Mouse (Mus musculus) 3134 (cell line): ENCODE data around the gene Otulin.

ENCODE experiments used
- DNase-seq: peaks from one replicate; pipeline ENCODE4 v3.0.0-alpha.2; 2011; ENCODE audit warnings: low spot score; ENCODE audit not compliant: insufficient read length; ENCODE audit errors: extremely low read depth

Gene Otulin

DNA sequence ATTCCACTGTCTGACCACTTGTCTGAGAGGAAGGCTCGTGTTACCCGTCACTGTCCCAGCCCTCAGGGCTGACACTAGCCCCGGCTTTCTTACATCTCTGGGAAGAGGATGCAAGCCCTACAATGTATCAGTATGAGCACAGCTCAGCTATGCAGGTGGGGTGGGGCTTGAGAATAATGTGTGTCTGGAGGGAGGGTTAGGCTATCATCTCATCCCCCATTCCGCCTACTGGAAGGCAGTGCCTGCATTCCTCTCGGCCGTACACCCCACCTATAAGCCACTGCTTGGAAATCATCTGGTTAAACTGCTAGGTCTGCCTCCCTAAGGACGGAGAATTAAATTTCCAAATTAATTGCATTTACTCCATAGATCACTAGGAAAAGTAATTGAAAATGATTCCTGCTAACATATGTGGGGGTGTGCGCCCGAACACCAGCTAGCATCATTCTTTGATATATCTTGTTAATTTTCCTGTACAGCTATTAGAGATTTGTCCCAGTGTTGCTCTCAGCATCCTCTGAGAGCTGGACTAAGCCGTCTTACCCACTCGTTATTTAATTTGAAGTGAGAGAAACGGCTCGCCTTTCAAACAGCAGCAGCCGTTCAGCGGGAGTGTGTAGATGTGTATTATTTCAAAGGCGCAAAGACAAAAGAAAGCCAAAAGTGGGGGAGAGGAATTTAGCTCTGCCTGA lies 71.9 kb downstream of the Otulin start:
- no peak for DNase-seq

DNA sequence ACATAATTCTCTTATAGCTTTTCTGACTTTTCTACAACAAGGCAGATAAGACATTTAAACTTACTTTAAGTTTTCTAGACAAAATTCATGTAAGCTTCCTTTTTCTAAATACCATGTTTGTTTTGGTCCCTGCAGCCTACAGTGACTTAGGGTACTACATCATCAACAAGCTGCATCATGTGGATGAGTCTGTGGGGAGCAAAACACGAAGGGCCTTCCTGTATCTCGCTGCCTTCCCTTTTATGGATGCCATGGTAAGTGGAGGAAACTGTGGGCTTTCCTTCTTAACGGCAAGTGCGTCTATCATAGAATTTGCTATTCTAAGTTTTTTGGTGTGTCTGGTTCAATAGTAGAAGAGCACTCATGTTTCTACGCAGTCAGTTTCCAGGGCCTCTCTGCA lies 76.9 kb downstream of the Otulin start:
- no peak for DNase-seq

DNA sequence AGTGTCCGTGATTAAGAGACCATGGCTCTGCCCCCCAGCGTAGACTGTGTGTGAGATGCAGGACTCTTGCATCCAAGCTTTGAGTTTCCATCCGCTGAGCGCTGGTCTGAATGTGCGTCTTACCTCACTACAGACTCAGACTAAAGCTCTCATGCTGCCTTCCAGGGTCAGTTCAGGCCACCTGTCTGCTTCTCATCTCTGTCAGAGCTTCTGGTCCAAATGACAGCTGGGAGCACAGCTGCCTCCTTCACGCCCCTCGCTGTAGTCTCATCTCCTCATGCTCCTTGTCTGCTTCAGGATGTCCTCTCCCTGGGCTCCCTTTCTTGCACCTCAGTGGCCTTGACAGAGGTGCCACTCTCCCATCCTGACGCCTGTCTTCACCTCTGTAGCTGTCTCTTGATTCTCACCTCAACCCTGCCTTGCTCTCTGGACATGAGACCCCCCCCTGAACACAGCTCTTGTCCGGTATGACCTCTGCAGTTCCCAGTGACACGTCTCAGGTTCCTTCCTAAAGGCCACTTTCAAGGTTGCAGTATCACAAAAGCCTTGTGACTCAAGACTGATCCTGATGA lies 78.3 kb downstream of the Otulin start:
- DNase-seq: no peak

DNA sequence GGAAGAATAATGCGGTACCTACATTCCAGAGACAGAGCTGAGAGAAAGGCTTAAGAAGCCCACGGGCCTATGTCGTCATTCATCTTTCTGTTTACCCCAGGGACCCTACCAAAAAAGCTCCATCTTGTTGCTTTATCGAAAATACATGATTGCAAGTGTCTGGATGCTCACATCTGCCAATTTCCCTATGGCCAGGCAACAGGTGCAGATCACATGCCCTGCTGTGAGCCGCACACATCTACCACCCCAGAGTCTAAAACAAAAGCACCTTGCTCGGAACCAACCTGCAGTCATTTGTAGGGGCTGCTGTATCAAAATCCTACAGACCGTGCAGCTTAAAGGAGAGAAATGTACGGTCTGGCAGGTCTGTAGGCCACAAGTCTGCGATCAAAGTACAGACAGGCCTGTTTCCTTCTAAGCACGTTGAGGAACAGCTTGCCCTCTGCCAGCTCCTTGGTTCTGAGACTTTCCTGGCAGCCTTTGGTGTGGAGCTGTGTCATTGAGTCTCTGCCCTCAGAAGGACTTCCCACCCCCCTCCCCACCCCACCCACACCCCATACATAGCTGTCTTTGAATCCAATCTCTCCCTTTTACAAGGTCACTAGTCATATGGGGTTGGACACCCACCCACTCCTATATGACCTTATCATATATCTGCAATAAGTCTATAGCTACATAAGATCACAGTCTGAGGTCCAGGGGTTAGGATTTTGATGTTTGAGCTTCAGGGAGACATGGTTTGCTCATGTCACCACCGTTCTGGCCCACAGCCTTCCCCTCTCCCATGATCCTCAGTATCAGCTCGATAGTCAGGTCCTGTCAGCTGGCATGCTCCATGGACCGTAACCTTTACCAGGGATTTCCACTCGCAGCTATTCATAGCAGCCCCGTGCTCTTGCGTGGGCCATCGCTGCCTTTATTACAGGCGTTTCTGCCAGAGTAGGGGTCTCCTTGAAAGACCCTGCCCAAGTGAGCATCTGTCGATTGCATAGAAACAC lies 79.1 kb downstream of the Otulin start:
- no peak for DNase-seq

DNA sequence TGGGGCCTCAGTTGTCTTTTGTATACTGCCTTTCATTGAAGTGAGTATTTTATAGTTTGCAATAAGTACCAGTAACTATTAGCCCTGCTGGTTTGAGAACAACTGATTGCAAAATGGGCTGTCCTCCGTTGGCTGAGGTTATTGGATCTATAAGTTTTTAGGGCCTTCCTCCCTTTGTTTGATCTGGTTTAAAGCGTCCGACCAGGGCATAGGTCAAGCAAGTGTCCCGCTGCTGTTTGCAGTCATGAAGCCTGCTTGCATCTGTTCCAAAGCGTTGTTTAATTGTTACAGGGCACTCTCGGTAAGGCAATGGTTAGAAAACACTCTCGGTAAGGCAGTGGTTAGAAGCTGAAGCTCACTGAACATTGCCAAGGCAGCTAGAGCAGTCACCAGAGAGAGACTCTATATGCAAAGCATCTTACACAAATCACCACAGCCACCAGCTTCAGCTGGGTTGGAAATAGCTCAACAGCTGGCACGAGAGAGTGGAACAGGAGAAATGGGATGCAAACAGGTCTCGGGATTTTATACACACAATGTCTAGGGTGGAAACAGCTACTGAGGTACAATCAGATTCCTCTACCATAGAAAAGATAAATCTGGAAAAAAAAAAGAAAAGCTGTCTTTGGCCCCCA lies 80.0 kb downstream of the Otulin start:
- DNase-seq: no peak

DNA sequence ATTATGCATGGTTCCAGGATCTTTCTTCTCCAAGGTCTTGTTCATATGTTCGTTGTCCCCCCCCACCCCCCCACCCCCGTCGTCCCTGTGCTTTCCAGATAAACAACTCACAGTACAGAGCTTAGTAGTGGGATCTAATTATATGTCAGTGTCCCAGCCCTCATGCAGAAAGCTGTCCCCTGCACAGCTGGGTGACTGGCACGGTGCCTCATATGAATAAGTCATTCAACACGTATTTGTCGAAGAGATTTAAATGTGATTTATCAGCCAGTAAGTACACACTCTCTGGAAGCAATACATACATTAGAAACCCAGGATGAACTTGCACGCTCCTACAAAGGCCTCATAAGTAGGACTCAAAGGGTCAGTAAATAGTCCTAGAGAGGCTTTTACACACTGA lies 80.6 kb downstream of the Otulin start:
- no peak for DNase-seq

DNA sequence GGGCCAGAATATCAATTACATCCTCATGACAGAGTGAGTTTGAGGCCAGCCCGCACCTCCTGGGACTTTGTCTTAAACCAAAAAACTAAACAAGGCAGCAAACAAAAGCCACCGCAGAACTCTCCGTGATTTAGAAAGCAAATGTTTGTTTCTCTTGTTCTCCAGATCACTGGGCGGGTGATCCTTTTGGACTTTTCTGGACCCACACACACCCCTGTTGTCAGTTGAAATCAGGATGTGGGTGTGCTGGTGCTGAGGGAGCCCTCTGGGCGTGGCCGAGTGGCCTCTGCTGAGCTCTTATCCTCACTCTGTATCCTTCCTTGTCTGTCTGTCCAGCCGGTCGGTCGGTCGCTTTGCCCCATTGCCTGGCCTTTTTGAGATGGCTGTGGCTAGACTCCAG lies 81.4 kb downstream of the Otulin start:
- no peak for DNase-seq

DNA sequence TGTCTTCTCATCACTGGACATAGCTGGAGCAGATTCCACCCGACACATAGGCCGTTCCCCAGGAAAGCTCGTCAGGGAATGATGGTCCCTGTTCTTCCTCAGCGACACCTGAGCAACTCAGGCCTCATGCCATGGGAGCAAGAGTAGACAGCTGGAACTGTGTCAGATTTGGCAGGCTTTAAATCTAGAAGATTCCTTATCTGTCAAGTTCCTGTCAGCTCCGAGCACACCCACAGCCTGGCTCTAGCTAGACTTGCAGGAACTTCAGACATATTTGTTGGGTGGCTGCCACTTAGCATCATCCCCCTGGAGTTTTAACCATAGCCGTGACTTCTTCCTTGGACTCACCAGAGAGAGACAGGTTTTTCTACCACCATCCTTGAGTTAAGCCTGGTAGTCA lies 82.4 kb downstream of the Otulin start:
- no peak for DNase-seq

DNA sequence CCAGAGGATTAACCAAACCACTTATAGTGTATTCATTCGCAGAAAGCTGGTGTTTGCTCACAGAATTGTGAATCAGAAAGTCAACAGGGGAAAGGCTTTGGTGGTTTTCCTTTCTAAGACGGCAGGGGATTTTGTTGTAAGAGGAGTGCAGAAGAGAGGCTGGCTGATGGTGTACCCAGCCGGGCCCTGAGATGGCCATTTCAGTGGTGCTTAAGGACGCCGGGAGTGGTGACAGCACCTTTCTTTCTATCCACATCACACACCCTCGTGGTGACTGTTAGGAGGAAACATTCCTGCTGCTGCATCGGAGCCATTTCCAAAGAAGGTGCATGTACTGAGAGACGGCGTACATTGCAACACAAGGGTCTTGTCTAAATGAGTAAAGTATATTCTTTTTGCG lies 85.3 kb downstream of the Otulin start:
- DNase-seq: no peak

DNA sequence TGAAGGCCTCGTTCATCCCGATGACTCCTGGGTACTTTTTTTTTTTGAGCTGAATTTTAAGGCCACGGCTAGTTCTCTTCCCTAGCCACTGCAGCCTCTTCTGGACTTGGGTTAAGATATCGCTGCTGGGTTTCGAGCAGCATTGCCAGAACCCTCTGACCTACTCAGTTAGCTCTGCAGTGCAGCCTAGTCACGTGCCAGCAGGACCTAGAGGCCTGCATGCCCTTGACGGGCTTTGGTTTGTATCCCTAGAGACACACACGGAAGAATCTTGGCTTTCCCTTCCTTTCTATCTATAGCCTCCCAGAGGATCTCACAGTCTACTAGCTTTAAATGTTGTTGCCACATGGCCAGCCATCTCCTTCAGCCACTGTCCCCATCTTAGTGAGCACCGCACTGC lies 90.7 kb downstream of the Otulin start:
- DNase-seq: no peak

DNA sequence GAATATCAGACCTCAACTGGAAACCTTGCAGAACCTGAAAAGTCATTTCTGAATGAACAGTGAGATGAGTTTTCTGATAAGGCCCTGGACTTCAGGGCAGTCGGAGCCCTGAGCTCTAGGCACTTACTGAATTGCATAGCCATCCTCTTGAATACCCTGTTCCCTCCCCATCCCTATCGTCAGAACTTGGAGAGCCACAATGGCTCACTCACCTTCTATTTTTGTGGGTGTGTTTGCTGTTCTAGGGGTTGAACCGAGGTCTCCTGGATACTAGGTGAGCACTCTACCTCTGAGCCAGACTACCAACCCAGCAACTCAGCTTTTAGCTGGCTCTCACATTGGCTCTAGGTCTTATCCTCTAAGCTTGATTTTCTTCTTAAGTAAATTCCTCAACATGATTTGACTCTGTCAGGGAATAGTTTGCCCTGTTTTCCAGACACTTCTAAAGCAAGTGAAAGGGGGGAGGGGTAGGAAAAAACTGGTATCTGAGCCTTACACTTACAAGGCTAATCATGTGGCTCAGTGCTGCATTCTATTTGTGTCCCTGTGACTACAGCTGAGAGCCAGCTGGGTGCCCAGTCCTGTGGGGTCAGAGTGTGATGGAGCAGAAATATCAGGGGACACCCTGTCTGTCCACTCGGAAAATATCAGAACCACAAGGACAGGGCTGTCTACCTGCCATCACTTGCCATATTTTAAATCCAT lies 92.8 kb downstream of the Otulin start:
- no peak for DNase-seq

DNA sequence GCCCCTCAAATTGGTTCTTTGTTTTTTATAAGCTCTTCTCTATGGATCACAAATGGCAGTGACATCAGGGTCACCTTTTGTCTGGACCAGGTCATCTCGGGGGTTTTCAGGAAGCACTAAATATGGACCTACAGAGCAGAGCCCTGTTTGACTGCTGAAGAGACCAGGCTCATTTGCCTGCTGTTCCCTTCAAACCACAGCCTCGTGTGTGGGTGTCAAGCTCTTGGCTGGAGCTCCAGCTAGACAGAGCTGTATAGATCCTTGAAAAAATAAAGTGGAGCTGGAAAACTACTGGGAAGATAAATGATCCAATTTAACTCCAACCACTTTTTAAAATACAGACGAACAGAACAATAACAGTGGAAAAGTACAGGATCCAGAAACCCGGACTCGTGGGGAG lies 93.7 kb downstream of the Otulin start:
- no peak for DNase-seq

DNA sequence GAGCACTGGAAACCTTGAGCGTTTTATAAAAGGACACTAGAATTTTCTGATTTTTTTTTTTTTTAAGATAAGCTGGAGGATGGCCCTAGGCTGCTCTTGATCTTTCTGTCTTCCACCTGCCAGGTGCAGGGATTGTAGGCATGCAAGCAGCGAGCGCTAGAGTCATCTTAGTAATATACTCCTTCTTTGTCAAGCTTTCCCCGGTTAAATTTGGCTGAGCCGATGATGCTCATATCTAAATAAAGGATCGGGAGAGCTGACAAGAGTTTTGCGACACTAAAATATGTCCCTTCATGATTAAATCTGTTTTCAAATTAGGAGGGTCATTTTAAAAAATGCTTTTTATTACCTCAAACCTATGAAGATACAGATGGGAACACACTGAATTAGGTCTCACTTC lies 94.3 kb downstream of the Otulin start:
- no peak for DNase-seq

DNA sequence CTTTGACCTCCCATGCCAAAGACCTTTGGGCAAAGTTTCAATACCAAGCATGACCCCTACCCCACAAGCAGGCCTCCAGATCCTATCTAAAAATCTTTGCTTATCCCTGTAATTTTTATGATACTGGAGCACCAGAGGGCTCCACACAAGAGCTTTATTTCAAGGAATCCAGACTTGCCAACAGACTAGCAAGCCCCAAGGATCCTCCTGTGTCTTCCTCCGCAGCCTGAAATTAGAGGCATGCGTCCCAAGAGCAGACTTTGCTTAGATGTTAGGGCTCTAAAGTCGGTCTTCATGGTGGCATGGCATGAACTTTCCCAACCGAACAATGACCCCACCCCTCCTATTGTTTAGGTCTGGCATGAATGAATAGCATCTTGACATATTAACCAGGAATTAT lies 94.8 kb downstream of the Otulin start:
- no peak for DNase-seq

DNA sequence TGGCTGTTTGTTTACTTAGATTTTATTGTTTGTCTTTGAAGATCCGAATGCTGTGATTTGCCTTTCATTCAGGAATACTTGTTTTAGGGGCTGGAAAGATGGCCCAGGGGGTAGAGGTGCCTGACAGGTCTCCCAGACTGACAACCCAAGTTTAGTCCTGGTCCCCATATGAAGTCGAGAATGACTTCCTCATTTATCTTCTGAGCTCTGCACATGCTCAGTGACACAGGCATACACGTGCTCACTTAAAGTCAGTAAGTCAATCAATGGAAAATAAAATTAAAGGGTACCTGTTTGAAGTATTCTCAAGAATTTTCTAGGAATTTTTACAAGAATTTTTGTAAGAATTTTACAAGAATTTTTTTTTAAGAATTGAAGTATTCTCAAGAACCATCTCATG lies 97.5 kb downstream of the Otulin start:
- DNase-seq: no peak

DNA sequence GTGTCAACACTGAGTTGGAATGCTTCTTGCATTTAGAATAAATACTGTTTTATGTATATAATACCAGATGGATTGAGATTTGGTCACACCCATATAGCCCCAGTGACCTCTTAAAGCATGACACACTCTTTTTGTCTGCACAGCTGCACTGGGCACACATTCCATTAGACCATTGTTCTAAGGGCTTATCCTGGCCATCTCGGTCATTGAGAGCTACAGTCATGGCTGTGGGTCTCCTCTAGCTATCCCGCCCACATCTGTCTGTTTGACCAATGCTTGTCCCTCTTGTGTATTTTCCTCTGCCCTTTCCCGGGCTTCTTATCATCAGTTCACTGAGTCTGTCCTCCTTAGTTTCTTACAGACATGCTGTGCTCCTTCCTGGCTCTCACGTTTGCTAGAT lies 100.5 kb downstream of the Otulin start:
- DNase-seq: no peak

DNA sequence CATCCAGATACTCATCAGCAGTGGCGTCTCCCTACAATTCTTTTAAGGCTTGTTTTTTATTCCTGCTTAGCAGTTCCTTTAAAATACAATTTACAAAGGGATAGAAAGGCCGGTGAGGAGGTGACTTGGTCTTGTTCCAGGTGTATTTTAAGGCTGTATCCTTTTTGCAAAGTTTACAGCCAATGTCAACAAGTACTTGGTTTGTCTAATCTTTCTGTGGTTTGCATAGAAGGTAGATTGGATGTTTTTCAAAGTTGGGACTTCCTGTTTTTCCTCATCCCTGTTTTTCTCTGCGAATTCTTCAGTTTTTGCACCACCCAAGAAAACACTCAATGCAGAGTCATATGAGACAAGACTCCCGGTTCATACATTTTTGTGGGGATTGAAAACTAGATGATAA lies 101.6 kb downstream of the Otulin start:
- peak; percentile 23 for DNase-seq

DNA sequence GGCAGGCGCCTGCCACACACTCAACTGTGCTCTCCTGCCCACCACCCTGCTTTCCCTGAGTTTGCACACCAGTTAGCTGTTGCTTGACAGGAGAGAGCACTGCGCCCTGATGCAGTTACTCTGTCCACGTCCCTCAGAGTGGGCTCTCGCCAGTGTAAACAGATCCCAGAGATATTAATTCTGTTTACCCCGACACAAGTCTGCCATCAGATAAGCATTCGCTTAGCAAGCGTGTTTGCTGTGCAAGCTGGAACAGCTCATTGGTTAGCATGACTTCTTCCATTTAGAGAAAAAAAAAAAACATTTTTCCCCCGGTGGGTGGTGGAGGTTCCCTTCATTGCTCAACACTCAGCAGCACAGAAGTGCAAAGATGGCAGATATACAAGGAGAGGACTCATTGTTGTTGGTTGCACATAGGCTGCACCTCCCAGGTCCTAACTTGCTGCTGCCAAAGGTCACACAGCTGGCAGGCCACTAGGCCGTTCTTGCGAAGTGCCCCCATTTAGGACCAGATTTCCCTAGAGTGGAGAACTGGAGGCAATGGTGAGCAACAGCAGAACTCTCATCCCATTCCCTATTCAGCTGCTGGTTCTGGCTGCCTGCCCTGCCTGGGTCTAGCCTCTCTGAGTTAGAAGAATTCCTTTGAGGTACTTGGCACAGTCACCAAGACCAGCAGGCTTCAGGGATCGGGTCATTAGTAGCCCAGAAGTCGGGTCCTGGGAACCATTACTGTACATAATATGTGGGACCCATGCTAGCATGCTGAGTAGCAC lies 105.1 kb downstream of the Otulin start:
- DNase-seq: no peak

DNA sequence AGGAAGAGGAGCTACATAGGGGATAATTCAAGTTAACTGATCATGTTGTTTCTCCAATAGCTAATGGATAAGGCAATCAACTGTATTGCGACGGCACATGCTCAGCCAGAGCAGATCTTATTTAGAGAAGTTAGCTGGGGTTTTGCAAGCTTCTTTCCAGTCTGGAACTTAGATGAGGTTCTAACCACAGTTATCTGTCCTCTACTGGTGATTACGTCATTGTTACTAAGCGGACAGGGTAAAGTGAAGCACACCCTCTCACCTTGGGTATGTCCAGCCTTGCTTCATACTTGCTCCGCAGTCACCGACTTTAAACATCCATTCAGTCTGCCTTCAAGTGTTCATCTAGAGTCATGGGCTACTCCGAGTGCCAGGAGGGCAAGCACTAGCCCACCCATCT lies 110.6 kb downstream of the Otulin start:
- no peak for DNase-seq

DNA sequence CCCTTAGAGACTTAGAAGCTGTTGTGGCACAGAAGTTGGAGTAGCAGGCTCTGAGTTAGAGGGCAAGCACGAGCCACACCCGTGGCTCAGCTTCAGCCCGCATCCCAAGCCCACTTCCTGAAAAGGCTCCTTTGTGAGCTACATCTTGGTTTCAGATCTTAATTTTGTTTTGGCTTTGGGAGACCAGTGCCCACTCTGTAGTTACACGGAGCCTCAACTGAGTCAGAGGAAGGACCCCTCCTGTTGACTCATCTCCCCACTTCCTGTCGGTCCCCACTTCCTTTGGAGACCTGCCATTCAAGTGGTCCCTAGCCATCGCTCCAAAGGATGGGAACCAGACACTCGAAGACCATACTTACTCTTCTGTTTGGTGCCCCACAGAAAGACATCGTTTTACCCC lies 112.5 kb downstream of the Otulin start:
- DNase-seq: peak; percentile 32
